Mouse (Mus musculus) embryonic facial prominence, embryonic 10.5 days (tissue): ENCODE data around the gene Sox13. TPM values are rescaled to one million over a fixed set of nuclear protein-coding genes. Genes with fewer than 3 reads are reported as not detected.
A peak's percentile ranks its signal among the peaks of the same experiment; 100 is the strongest.

Experiments used
- DNase-seq: peaks from one replicate; pipeline ENCODE4 v3.0.0-alpha.2; 2017; ENCODE audit warnings: low spot score
- H3K27ac ChIP-seq: fragments of 300-500 bp; sonication (generic); replicated peaks from 2 replicates; pipeline ENCODE4 v1.5.1; 2016; ENCODE audit warnings: mild to moderate bottlenecking
- H3K27me3 ChIP-seq: fragments of 300-500 bp; sonication (generic); replicated peaks from 2 replicates; pipeline ENCODE4 v1.6.1; 2016; ENCODE audit warnings: low read depth, mild to moderate bottlenecking; ENCODE audit not compliant: poor library complexity, severe bottlenecking
- H3K36me3 ChIP-seq: fragments of 300-500 bp; sonication (generic); replicated peaks from 2 replicates; pipeline ENCODE4 v1.6.1; 2016; ENCODE audit warnings: mild to moderate bottlenecking, moderate library complexity
- H3K4me1 ChIP-seq: fragments of 300-500 bp; sonication (generic); 2 replicates; pipeline ENCODE4 v1.6.1; 2016
- H3K4me3 ChIP-seq: fragments of 300-500 bp; sonication (generic); 2 replicates; pipeline ENCODE4 v1.5.1; 2016; ENCODE audit warnings: mild to moderate bottlenecking, moderate library complexity
- H3K9me3 ChIP-seq: fragments of 300-500 bp; sonication (generic); 2 replicates; pipeline ENCODE4 v1.6.1; 2016; ENCODE audit warnings: mild to moderate bottlenecking
- WGBS: fragments of 180-500 bp; shearing (Covaris S2); methylation state at CpG from one replicate; pipeline ENCODE4 v1.1.7; 2016; 5-methylcytosine and 5-hydroxymethylcytosine counted together
- polyA plus RNA-seq: library from polyadenylated mRNA; unstranded; fragments of >200 nt; fragmentation: Nextera tagmentation; extraction: Ambion mirVana; gene quantifications from 2 replicates; pipeline ENCODE4 v1.2.1, GENCODE M21; 2016

The Sox13 gene
- polyA plus RNA-seq, 1 experiment from 2014 or later = 12.1 TPM

GRCm38 (mm10) chr1:133451025-133451424, 26.8 kb upstream of the Sox13 start:
- H3K27ac ChIP-seq = 0 out of 2 replicates have a peak overlapping the region, but pooled peaks have one; percentile 19
- peaks cover 34% of the 10 kb centered on the region for H3K4me1 ChIP-seq
- H3K9me3 ChIP-seq = no peaks in the 10 kb centered on the region
- DNase-seq = no peak
- H3K4me3 ChIP-seq = no peak overlapping the region
- H3K36me3 ChIP-seq = no peaks in the 10 kb centered on the region
- 66% methylated on average over 11 of the region's 11 CpGs for WGBS
- H3K27me3 ChIP-seq = no peaks in the 10 kb centered on the region; the same call in 1 of the 2 replicates

DNA sequence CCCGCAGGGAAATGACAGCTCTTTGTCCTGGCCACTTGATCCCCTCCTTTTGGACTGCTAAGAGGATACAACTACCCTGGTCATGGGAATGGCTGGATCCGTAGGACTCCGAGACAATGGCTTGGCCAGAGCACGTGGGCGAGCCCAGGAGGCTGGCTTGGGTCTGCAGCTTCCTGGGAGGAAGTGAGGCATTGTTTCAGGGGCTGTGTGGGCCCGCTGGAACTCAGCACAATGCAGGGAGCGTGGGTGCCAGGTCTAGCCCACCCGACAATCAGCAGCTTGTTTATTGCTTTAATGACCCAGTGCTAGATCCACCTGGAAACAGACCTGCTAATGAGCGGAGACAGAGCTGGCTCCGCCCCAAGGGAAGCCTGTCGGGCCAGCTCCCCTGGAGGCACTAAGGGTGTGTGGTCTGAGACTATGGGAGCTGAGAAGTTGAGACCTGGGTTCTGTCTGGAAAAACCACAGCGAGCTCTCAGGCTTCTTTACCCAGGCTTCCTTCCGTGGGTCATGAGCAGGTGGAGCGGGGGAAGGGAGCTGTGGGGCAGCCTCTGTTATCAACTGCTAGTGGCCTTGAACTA, 24.3 kb upstream of the Sox13 start:
- no peaks in the 10 kb centered on the region for H3K36me3 ChIP-seq
- H3K4me1 ChIP-seq = peaks cover 34% of the 10 kb centered on the region
- 36% methylated on average over 14 of the region's 14 CpGs for WGBS
- peaks cover under 1% of the 10 kb centered on the region; the same call in 1 of the 2 replicates for H3K9me3 ChIP-seq
- peak overlapping the region; percentile 72 for H3K27ac ChIP-seq
- no peak overlapping the region for H3K4me3 ChIP-seq
- DNase-seq = no peak
- no peaks in the 10 kb centered on the region; the same call in 1 of the 2 replicates for H3K27me3 ChIP-seq

DNA sequence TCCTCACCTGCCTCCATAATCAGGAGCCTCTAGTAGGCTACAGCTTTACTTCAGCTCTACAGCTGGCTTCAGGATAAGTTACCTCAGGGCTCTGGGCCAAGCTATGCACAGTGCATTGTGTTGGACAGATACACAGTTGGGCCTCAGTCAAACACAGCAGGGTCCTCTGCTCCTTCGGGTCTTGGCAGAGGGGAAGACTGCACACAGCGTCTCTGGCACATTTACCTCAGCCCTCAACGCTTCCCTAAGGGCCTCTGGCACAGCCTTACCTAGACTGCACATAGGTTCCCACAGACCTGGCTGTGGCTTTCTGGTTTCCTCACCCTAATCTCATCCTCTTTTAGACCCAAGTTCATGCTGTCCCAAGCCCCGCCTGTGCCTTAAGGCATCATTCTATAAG, 22.1 kb upstream of the Sox13 start:
- WGBS = 87% methylated on average over 4 of the region's 4 CpGs
- Histone ChIP-seq H3K9me3 (peaks cover 3% of the 10 kb centered on the region; the same call in 1 of the 2 replicates), H3K4me3 (no peak overlapping the region), H3K4me1 (peaks cover 17% of the 10 kb centered on the region), H3K36me3 (no peaks in the 10 kb centered on the region), H3K27me3 (no peaks in the 10 kb centered on the region; the same call in 1 of the 2 replicates), H3K27ac (no peak overlapping the region)
- DNase-seq = no peak

DNA sequence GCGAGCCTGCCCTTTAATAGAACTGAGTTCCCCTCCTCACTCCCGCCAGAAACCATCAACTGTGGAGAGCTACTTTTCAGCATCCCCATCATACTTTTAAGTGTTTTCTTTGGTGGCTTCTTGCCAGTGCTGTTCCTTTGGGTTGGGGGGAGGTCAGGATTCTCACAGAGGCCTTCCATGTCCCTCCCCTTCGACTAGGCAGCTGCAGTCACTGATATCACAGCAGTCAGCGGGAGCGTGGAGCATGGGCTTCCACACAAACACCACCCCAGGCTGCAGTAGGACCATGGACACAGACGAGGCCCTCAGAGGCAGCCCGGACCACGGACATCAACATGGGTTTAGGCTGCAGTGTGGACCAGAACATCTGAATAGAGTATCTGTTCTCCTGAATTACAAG, 20.1 kb upstream of the Sox13 start:
- peaks cover 3% of the 10 kb centered on the region; the same call in 1 of the 2 replicates for H3K9me3 ChIP-seq
- 86% methylated on average over 8 of the region's 8 CpGs for whole genome bisulfite sequencing
- no peak overlapping the region for H3K27ac ChIP-seq
- DNase-seq = no peak
- no peaks in the 10 kb centered on the region; the same call in 1 of the 2 replicates for H3K27me3 ChIP-seq
- peaks cover 11% of the 10 kb centered on the region for H3K4me1 ChIP-seq
- H3K36me3 ChIP-seq = no peaks in the 10 kb centered on the region
- no peak overlapping the region for H3K4me3 ChIP-seq

DNA sequence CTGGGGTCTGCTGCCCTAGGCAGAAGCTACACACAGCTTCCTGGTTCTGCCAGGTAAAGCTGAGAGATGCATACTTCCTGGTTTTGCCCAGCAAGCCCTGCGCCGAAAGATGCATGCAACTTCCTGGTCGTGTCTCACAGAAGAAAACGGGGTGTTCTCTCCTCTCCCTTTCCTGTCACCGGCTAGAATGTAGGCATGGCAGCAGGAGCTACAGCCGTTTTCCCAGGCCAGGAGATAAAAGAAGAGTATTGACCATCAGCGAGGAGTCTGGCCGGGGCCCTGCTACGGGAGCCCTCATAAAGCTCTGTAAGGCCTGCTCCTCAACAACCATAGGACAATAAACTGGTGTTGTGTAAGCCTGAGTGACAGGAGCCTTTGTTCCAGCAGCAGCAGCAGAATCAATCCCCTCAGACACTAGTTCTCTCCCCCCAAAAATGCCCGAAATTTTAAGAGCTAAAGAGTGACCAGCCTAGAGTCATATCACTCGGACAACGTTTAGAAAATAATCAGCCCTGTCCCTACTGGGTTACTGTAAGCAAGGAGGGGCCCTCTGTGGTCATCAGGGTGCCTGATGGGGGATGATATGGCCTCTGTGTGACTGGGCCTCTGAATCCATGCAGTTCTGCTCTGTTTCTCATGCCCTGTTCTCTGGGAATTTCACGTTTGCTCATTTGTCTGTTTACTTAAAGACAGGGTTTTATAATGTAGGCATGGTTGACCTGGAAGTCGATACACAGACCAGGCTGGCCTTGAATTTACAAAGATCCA, 13.9 kb upstream of the Sox13 start:
- 43% methylated on average over 14 of the region's 14 CpGs for WGBS
- no peaks in the 10 kb centered on the region; the same call in 1 of the 2 replicates for H3K9me3 ChIP-seq
- H3K27me3 ChIP-seq = no peaks in the 10 kb centered on the region
- H3K4me3 ChIP-seq = no peak overlapping the region
- no peaks in the 10 kb centered on the region for H3K36me3 ChIP-seq
- H3K27ac ChIP-seq = peak overlapping the region; percentile 68
- peaks cover 44% of the 10 kb centered on the region for H3K4me1 ChIP-seq
- DNase-seq = no peak

- 10% methylated on average over 10 of the region's 10 CpGs for WGBS
- Histone ChIP-seq H3K4me3 (peak overlapping the region; percentile 49), H3K4me1 (peaks cover 50% of the 10 kb centered on the region), H3K9me3 (peaks cover 6% of the 10 kb centered on the region), H3K27ac (peak overlapping the region; percentile 83), H3K27me3 (no peaks in the 10 kb centered on the region), H3K36me3 (0 out of 2 replicates have a peak, but pooled peaks cover 3% of the 10 kb centered on the region)
- peak; percentile 50 for DNase-seq
These were observed 10.6 kb upstream of the Sox13 start for GRCm38 (mm10) chr1:133434756-133435112.

DNA sequence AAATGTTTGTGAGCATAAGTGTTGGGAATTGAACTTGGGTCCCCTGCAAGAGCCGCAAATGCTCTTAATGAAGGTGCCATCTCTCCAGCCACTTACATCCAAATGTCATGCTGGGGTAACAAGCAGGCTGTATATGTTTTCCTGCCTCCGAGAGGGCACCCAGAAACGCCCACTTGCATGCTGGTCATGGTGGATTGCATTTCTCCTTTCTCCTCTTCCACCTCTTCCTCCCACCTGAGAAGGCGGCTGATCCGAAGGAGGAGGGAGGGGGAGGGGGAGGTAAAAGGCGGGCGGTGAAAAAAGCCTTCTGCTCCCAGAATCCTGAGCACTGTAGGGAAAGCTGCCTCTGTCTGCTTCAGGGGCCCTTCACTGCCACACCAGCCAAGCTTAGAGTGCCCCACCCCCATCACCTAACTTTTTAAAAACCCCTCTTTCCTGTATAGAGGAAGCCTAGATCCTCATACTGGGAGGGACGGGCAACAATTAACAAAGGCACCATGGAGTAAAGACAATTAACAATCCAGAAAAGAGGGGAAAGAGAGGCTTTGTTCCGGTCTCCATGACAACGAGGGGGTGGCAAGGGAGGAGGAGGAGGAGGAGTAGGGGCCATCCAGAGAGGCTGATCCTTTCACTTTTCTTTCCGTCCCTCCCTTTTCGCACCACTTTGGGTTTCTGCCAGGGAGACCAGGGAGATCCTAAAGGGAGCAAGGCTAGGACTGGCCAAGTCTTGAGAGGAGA, 10.0 kb upstream of the Sox13 start:
- DNase-seq = peak; percentile 65
- Histone ChIP-seq H3K36me3 (0 out of 2 replicates have a peak, but pooled peaks cover 3% of the 10 kb centered on the region), H3K4me3 (peak overlapping the region; percentile 49), H3K27me3 (no peaks in the 10 kb centered on the region), H3K9me3 (peaks cover 11% of the 10 kb centered on the region), H3K27ac (peak overlapping the region; percentile 83), H3K4me1 (peaks cover 50% of the 10 kb centered on the region)
- WGBS = 5% methylated on average over 12 of the region's 12 CpGs

DNA sequence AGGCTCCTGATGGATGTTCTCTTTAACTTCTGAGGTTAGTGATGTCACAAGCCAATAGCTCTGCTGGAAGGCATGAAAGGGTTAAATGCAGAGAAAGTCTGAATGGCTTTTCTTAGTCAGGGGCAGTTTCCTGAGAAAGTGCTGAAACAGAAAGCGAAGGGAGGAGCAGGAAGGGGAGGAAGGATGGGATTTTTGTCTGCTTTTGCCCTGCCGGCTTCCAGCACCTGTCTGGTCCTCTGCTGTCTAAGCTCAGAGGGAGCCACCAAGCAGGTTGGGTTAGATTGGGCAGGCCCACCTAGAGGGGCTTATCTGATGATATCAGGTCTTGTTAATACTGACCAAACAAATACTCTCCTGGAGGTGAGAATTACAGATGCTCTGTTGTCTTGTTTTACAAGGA, 8.4 kb upstream of the Sox13 start:
- no peak for DNase-seq
- H3K4me1 ChIP-seq = peaks cover 40% of the 10 kb centered on the region
- H3K4me3 ChIP-seq = no peak overlapping the region
- H3K27me3 ChIP-seq = no peaks in the 10 kb centered on the region
- H3K27ac ChIP-seq = no peak overlapping the region
- WGBS = 15% methylated on average over 2 of the region's 2 CpGs
- peaks cover 11% of the 10 kb centered on the region for H3K9me3 ChIP-seq
- 0 out of 2 replicates have a peak, but pooled peaks cover 3% of the 10 kb centered on the region for H3K36me3 ChIP-seq

- DNase-seq = no peak
- 93% methylated on average over 2 of the region's 2 CpGs for WGBS
- H3K4me1 ChIP-seq = peaks cover 30% of the 10 kb centered on the region
These were observed 7.0 kb upstream of the Sox13 start for GRCm38 (mm10) chr1:133431133-133431532.

DNA sequence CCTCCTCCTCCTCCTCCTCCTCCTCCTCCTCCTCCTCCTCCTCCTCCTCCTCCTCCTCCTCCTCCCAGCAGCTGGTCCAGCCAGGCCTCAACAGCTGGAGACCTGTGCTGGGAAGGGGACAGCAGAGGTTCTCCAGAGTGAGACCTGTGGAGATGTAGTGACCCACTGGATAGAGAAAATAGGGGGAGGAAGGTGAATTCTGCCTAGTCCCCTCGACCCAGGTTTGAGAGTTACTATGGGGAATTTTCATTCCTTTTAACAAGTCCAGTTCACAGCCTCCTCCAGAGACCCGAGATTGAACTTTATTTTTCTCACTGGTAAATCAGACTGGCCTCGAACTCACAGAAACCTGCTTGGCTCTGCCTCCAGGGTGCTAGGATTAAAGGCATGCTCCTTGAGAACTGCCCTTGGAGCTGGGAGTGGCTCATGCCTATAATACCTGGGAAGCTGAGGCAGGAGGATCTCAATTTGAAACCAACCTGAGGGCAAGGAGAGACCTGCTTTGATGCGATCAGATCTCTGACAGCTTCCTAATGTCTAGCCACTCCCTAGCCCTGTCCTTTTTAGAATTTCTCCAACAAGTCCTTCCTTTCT, 467 bp upstream of the Sox13 start:
- Histone ChIP-seq H3K27me3 (0 out of 2 replicates have a peak, but pooled peaks cover 5% of the 10 kb centered on the region), H3K36me3 (no peaks in the 10 kb centered on the region), H3K27ac (peak overlapping the region; percentile 94), H3K4me3 (peak overlapping the region; percentile 84), H3K9me3 (peaks cover 4% of the 10 kb centered on the region), H3K4me1 (peaks cover 33% of the 10 kb centered on the region)
- DNase-seq = no peak
- 61% methylated on average over 4 of the region's 4 CpGs for WGBS

More at GRCm38 (mm10) chr1:133431133-133431532, 7.0 kb upstream of the Sox13 start:
- H3K27ac ChIP-seq = no peak overlapping the region
- peaks cover 11% of the 10 kb centered on the region for H3K9me3 ChIP-seq
- no peaks in the 10 kb centered on the region for H3K27me3 ChIP-seq
- H3K4me3 ChIP-seq = no peak overlapping the region
- 0 out of 2 replicates have a peak, but pooled peaks cover 3% of the 10 kb centered on the region for H3K36me3 ChIP-seq

DNA sequence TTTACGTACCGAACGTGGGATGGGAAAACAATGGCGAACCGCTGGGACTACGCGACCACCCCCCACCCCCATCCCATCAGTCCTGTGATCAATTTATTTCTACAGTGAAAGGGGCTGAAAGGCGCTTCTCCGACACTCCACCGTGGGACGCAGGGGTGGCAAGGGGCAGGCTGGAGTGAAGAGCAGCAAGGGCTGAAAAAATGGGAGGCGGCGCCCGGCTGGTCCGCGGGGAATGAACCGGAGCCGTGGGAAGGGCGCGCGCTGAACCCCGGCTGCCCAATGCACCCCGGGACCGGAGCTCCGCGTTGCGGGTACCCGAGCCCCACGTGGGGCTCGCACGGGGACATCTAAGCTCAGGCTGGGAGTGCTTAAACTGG, 1.0 kb downstream of the Sox13 start:
- Histone ChIP-seq H3K9me3 (no peaks in the 10 kb centered on the region), H3K36me3 (no peaks in the 10 kb centered on the region), H3K4me1 (peaks cover 48% of the 10 kb centered on the region), H3K27ac (peak overlapping the region; percentile 94), H3K27me3 (0 out of 2 replicates have a peak, but pooled peaks cover 5% of the 10 kb centered on the region), H3K4me3 (peak overlapping the region; percentile 84)
- DNase-seq = no peak
- under 1% methylated on average over 31 of the region's 31 CpGs for whole genome bisulfite sequencing

- H3K4me3 ChIP-seq = peak overlapping the region; percentile 84
- H3K36me3 ChIP-seq = no peaks in the 10 kb centered on the region
- peak; percentile 73 for DNase-seq
- peaks cover 52% of the 10 kb centered on the region for H3K4me1 ChIP-seq
- H3K27ac ChIP-seq = peak overlapping the region; percentile 94
- WGBS = under 1% methylated on average over 29 of the region's 29 CpGs
- H3K9me3 ChIP-seq = no peaks in the 10 kb centered on the region
- 0 out of 2 replicates have a peak, but pooled peaks cover 5% of the 10 kb centered on the region for H3K27me3 ChIP-seq
These were observed 1.5 kb downstream of the Sox13 start for GRCm38 (mm10) chr1:133422615-133423161.
